ENCODE assay signal across 9 mouse cellular contexts in the genomic region with DNA sequence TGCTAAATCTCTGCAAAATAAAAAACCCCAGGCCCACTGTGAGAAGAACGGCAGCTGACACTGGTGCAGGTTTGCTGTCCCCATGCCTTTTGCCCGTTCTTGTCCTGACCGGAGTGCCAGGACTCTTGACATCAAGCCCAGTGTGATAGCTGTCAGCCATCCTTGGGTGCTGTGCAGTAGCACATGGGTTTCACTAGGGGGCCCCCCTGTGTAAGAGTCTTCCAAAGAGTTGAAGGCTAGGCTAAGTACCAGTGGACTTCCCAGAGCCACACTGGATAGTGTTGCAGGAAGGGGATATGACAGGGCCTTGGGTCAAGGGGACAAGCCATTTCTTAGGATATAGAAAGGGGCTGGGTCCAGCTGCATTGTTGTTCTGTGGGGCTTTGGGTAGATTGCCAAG. TPM values are rescaled to one million over a fixed set of nuclear protein-coding genes. Genes with fewer than 3 reads are reported as not detected.
DNase-seq lines count a peak whose midpoint lies in the region; ATAC-seq lines count a peak whose summit lies in the region.
"Had no signal": no experiment of that assay in that cellular context is flagged by ENCODE, and none has a peak within 500 bp of the region (broad histone marks: within the 10 kb centered on the region; RNA-seq: fewer than 3 reads in every experiment).

No protein-coding gene starts in this region.

- no peaks in the 10 kb centered on the region for H3K9me3 ChIP-seq in limb, embryonic 13.5 days
- H3K9me3 ChIP-seq in midbrain, embryonic 15.5 days: no peaks in the 10 kb centered on the region

- H3K4me3 ChIP-seq in limb, embryonic 13.5 days: no peak overlapping the region
- no peak overlapping the region for H3K4me3 ChIP-seq in midbrain, embryonic 15.5 days
- H3K4me3 ChIP-seq: myocyte had no signal

- ATAC-seq in common myeloid progenitor, adult 5-6 weeks (replicated peaks; ENCODE audit: low read depth, poor library complexity, severe bottlenecking): peak; percentile 75
- ATAC-seq in limb, embryonic 13.5 days (ENCODE audit: low FRiP score, low read depth): 0 out of 2 replicates have a peak, but pooled peaks have one; percentile 41
- ATAC-seq in midbrain, embryonic 15.5 days (replicated peaks): peak; percentile 44; the same call in 1 of the 2 replicates

- H3K27me3 ChIP-seq in limb, embryonic 13.5 days: peaks cover 15% of the 10 kb centered on the region
- H3K27me3 ChIP-seq in midbrain, embryonic 15.5 days (replicated peaks): peaks cover 14% of the 10 kb centered on the region

- DNase-seq in urinary bladder, postnatal 14 days (ENCODE audit: low spot score): peak; percentile 66
- DNase-seq in urinary bladder, postnatal 10 days (ENCODE audit: low spot score): no peak
- peak; percentile 69 for DNase-seq in gastrocnemius, postnatal 25 days
- DNase-seq in kidney, adult 8-10 months: peak; percentile 51 to 73
- DNase-seq in spleen, postnatal 4 days (ENCODE audit: low spot score in 2 of 2): peak; percentile 68 to 82

- no peak overlapping the region for H3K27ac ChIP-seq in limb, embryonic 13.5 days
- H3K27ac ChIP-seq in midbrain, embryonic 15.5 days: no peak overlapping the region

- H3K9ac ChIP-seq in limb, embryonic 13.5 days: no peak overlapping the region
- no peak overlapping the region for H3K9ac ChIP-seq in midbrain, embryonic 15.5 days

- no peak overlapping the region for H3K4me2 ChIP-seq in limb, embryonic 13.5 days (replicated peaks)
- H3K4me2 ChIP-seq in midbrain, embryonic 15.5 days: no peak overlapping the region

- no peaks in the 10 kb centered on the region for H3K4me1 ChIP-seq in limb, embryonic 13.5 days
- H3K4me1 ChIP-seq in midbrain, embryonic 15.5 days: no peaks in the 10 kb centered on the region

- 59% methylated on average over 3 of the region's 3 CpGs for WGBS in limb, embryonic 13.5 days
- WGBS in midbrain, embryonic 15.5 days: 59% methylated on average over 3 of the region's 3 CpGs

- H3K36me3 ChIP-seq in limb, embryonic 13.5 days: peaks cover 43% of the 10 kb centered on the region
- peaks cover 16% of the 10 kb centered on the region; the same call in 1 of the 2 replicates for H3K36me3 ChIP-seq in midbrain, embryonic 15.5 days (replicated peaks)

RNA-seq across cellular contexts. Expression of a gene that starts 9.9 kb away (rescaled TPM):
- total RNA-seq in common myeloid progenitor, adult 5-6 weeks (2017): 0.27 TPM in 1 of 2 replicates, not detected in the other
- total RNA-seq in gastrocnemius, postnatal 25 days (2021): 10 to 100 TPM in 1 of 2 experiments, 1 to 10 TPM in 1; 5.9 to 14.7 TPM
- polyA plus RNA-seq in limb, embryonic 13.5 days (2015; fragmentation: Nextera tagmentation; extraction: Ambion mirVana): 26.4 and 40.8 TPM in 2 replicates
- 0.50 and 0.57 TPM in 2 replicates for polyA plus RNA-seq in midbrain, embryonic 15.5 days (2015; fragmentation: Nextera tagmentation; extraction: Ambion mirVana)

RNA-seq across cellular contexts. Expression of a gene that starts 30.2 kb away (rescaled TPM):
- total RNA-seq in common myeloid progenitor, adult 5-6 weeks (2017): 31.9 and 36.7 TPM in 2 replicates
- total RNA-seq in gastrocnemius, postnatal 25 days (2021): 10 to 100 TPM; 28.9 to 29.5 TPM
- 18.7 and 19.5 TPM in 2 replicates for polyA plus RNA-seq in limb, embryonic 13.5 days (2015; fragmentation: Nextera tagmentation; extraction: Ambion mirVana)
- polyA plus RNA-seq in midbrain, embryonic 15.5 days (2015; fragmentation: Nextera tagmentation; extraction: Ambion mirVana): 15.1 and 16.0 TPM in 2 replicates

RNA-seq across cellular contexts. Expression of a gene that starts 53.7 kb away (rescaled TPM):
- total RNA-seq in common myeloid progenitor, adult 5-6 weeks (2017): not detected in 2 replicates
- total RNA-seq in gastrocnemius, postnatal 25 days (2021): 1 to 10 TPM in 1 of 2 experiments, under 1 TPM in 1; 0.72 to 2.5 TPM
- 0.78 and 2.7 TPM in 2 replicates for polyA plus RNA-seq in limb, embryonic 13.5 days (2015; fragmentation: Nextera tagmentation; extraction: Ambion mirVana)
- polyA plus RNA-seq in midbrain, embryonic 15.5 days (2015; fragmentation: Nextera tagmentation; extraction: Ambion mirVana): 5.3 and 7.4 TPM in 2 replicates

RNA-seq across cellular contexts. Expression of a gene that starts 56.1 kb away (rescaled TPM):
- 1.1 and 8.9 TPM in 2 replicates for total RNA-seq in common myeloid progenitor, adult 5-6 weeks (2017)
- 1 to 10 TPM; 6.1 to 6.4 TPM for total RNA-seq in gastrocnemius, postnatal 25 days (2021)
- polyA plus RNA-seq in limb, embryonic 13.5 days (2015; fragmentation: Nextera tagmentation; extraction: Ambion mirVana): 26.7 and 29.9 TPM in 2 replicates
- polyA plus RNA-seq in midbrain, embryonic 15.5 days (2015; fragmentation: Nextera tagmentation; extraction: Ambion mirVana): 57.2 and 58.7 TPM in 2 replicates
